Mouse (Mus musculus): ENCODE data around the gene Syne3. TPM values are rescaled to one million over a fixed set of nuclear protein-coding genes. Genes with fewer than 3 reads are reported as not detected.
A peak's percentile ranks its signal among the peaks of the same experiment; 100 is the strongest.

Syne3 gene
- total RNA-seq, 1 experiment, result 1.5 TPM

DNA sequence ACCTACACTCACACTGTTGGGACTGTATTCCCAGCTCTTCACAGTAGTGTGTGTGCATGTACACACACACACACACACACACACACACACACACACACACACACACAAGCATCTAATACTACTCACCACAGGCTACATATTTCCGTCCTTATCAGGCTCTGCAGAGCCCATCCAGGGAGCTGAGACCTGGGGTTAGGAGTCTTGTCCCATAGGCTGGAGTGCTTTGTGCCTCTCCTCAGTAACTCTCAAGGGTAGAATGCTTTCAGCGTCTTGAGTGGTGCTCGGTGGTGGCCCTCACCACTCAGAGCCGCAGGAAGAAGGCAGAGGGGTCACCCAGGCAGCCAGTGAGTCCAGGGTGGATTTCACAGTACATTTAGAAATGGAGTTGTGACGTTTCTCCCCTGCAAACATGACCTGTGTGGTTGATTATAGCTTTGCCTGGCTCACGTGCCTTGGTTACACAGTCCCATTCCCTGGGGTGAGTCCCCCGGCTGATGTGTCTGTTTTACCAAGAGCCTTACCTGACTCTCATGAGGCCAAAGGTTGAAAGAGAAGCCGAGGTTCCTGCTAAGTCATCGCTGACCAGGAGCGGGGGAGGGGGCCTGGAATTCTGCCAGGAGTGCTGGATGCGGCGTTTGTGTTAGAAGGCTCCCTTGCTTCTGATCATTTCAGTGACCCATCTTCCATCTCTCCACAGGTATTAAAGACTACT, 30.1 kb upstream of the Syne3 start:
- in situ Hi-C loops (cut with MboI; ENCODE audit: low sequenced_read_pairs in 2 of 2, unreplicated experiment in 2 of 2), result no loop called here
- DNase-seq (ENCODE audit: low read depth, low spot score), result no peak
- Histone ChIP-seq H3K9ac (ENCODE audit: insufficient read depth, low read depth, low read length, poor library complexity, severe bottlenecking) (peak overlapping the region; percentile 33; the same call in 1 of the 2 replicates), H3K4me1 (ENCODE audit: control insufficient read depth in 2 of 2, insufficient read depth in 2 of 2, low read length in 2 of 2, poor library complexity in 1 of 2) (peaks cover 0 to 24% of the 10 kb centered on the region in 2 experiments; a peak in 1 of 4 replicates), H3K9me3 (ENCODE audit: control insufficient read depth, insufficient read depth, low read depth, low read length) (no peaks in the 10 kb centered on the region), H3K36me3 (ENCODE audit: control insufficient read depth, insufficient read depth, low read length, poor library complexity, severe bottlenecking) (peaks cover 16% of the 10 kb centered on the region), H3K4me3 (ENCODE audit: insufficient read depth in 1 of 2, low read depth in 1 of 2, low read length in 2 of 2, poor library complexity in 1 of 2, severe bottlenecking in 1 of 2) (no peak overlapping the region), H3K27ac (ENCODE audit: insufficient read depth, low read depth, low read length, poor library complexity, severe bottlenecking) (peak overlapping the region; percentile 23; the same call in 1 of the 2 replicates)
- TF ChIP-seq CHD2 (IDR thresholded peaks at IDR 0.05; ENCODE audit: low read depth, low read length) (no peak), HCFC1 (IDR thresholded peaks at IDR 0.05; ENCODE audit: borderline replicate concordance, insufficient read depth, low read length) (no peak), MAFK (IDR thresholded peaks at IDR 0.05; ENCODE audit: insufficient read depth, low read depth, low read length) (0 out of 2 replicates have a peak, but pooled peaks have one; percentile 36)

DNA sequence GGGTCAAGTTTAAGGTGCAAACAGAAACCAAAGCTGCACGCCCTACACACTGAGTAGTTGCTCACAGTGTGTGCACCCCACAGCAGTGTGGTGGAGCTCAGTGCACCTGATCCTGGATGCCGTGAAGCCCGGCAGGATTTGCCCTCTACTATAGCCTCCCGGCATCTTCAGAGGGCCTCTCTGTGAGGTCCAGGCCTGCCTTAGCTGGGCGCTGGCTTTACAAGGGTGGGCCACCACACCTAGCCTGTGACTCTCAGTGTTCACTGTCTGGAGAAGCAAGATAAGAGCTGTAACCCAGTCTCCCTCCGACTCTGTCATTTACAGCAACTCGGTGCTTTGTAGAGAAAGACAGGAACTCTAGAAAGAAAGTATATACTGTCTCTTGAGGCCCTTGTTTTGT, 29.3 kb upstream of the Syne3 start:
- H3K4me1 ChIP-seq (ENCODE audit: control insufficient read depth in 2 of 2, insufficient read depth in 2 of 2, low read length in 2 of 2, poor library complexity in 1 of 2), result peaks cover 0 to 27% of the 10 kb centered on the region in 2 experiments; a peak in 1 of 4 replicates
- no peak for DNase-seq (ENCODE audit: low read depth, low spot score)
- H3K9me3 ChIP-seq (ENCODE audit: control insufficient read depth, insufficient read depth, low read depth, low read length), result no peaks in the 10 kb centered on the region
- peaks cover 16% of the 10 kb centered on the region for H3K36me3 ChIP-seq (ENCODE audit: control insufficient read depth, insufficient read depth, low read length, poor library complexity, severe bottlenecking)
- no peak overlapping the region for H3K9ac ChIP-seq (ENCODE audit: insufficient read depth, low read depth, low read length, poor library complexity, severe bottlenecking)
- in situ Hi-C loops (cut with MboI; ENCODE audit: low sequenced_read_pairs in 2 of 2, unreplicated experiment in 2 of 2), result no loop called here
- TF ChIP-seq CHD2 (IDR thresholded peaks at IDR 0.05; ENCODE audit: low read depth, low read length), result no peak
- no peak for TF ChIP-seq HCFC1 (IDR thresholded peaks at IDR 0.05; ENCODE audit: borderline replicate concordance, insufficient read depth, low read length)
- TF ChIP-seq ZC3H11A (IDR thresholded peaks at IDR 0.05; ENCODE audit: borderline replicate concordance, low read depth, low read length), result no peak
- no peak overlapping the region; the same call in 1 of the 2 replicates for H3K27ac ChIP-seq (ENCODE audit: insufficient read depth, low read depth, low read length, poor library complexity, severe bottlenecking)
- H3K4me3 ChIP-seq (ENCODE audit: insufficient read depth in 1 of 2, low read depth in 1 of 2, low read length in 2 of 2, poor library complexity in 1 of 2, severe bottlenecking in 1 of 2), result no peak overlapping the region

DNA sequence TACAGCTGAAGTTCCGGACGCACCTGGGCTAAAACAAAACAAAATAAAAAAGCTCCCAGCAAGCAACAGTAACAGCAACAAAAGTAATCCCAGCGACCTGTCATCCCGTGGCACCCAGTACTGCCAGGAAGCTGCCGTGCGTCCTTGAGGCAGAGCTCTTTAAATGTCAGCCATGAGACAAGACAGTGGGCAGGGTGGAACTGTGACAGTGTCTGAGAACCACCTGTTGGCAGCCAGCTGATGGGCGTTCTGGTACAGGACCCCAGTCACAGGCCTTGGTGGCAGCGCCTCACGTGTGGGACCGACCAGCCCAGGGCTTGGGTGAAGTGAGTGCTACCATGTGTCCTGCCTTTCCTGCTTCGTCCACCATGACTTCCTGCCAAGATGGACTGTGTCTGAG, 28.6 kb upstream of the Syne3 start:
- no peak overlapping the region for H3K4me3 ChIP-seq (ENCODE audit: insufficient read depth in 1 of 2, low read depth in 1 of 2, low read length in 2 of 2, poor library complexity in 1 of 2, severe bottlenecking in 1 of 2)
- no peak overlapping the region for H3K9ac ChIP-seq (ENCODE audit: insufficient read depth, low read depth, low read length, poor library complexity, severe bottlenecking)

DNA sequence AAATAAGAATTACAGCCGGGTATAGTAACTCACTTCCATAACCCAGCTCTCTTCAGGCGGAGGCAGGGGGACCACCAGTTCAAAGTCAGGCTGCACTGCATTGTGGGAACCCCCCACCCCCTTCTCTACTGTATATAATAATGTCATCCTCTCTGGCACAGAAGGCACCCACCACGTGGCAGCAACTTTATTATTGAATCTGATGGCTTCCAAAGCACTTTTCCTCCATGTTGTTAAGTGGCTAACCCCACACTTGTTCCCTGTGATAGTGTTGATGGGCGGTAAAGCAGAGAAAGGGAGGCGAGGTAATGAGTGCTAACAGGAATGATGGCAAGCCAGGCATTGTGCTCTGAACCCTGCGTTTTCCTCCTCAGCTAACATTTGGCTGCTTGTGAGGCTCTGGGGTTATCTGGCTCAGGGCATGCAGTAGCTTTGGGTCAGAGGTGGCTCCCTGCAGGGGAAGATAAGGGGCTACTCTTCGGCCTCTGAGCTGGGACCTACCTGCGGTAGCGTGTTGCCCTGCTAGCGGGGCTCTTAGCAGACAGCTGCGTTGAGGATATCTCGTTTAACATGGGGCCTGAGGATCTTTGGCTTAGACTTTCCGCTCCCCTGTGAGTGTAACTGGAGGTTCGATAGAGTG, 24.6 kb upstream of the Syne3 start:
- DNase-seq (ENCODE audit: low read depth, low spot score), result no peak
- no peak for TF ChIP-seq MAFK (IDR thresholded peaks at IDR 0.05; ENCODE audit: insufficient read depth, low read depth, low read length)
- no peak for TF ChIP-seq ZC3H11A (IDR thresholded peaks at IDR 0.05; ENCODE audit: borderline replicate concordance, low read depth, low read length)
- TF ChIP-seq HCFC1 (IDR thresholded peaks at IDR 0.05; ENCODE audit: borderline replicate concordance, insufficient read depth, low read length), result no peak
- no peak for TF ChIP-seq CHD2 (IDR thresholded peaks at IDR 0.05; ENCODE audit: low read depth, low read length)
- no peak for TF ChIP-seq ZNF384 (IDR thresholded peaks at IDR 0.05; ENCODE audit: low read depth, low read length)
- no peak overlapping the region for H3K9ac ChIP-seq (ENCODE audit: insufficient read depth, low read depth, low read length, poor library complexity, severe bottlenecking)
- H3K9me3 ChIP-seq (ENCODE audit: control insufficient read depth, insufficient read depth, low read depth, low read length), result no peaks in the 10 kb centered on the region
- H3K36me3 ChIP-seq (ENCODE audit: control insufficient read depth, insufficient read depth, low read length, poor library complexity, severe bottlenecking), result peaks cover 15% of the 10 kb centered on the region; the same call in 1 of the 2 replicates
- peaks cover 0 to 19% of the 10 kb centered on the region in 2 experiments; a peak in 1 of 4 replicates for H3K4me1 ChIP-seq (ENCODE audit: control insufficient read depth in 2 of 2, insufficient read depth in 2 of 2, low read length in 2 of 2, poor library complexity in 1 of 2)
- peak overlapping the region in 1 of 2 experiments; percentile 65; a peak in 1 of 4 replicates for H3K4me3 ChIP-seq (ENCODE audit: insufficient read depth in 1 of 2, low read depth in 1 of 2, low read length in 2 of 2, poor library complexity in 1 of 2, severe bottlenecking in 1 of 2)
- H3K27ac ChIP-seq (ENCODE audit: insufficient read depth, low read depth, low read length, poor library complexity, severe bottlenecking), result no peak overlapping the region
- in situ Hi-C loops (cut with MboI; ENCODE audit: low sequenced_read_pairs in 2 of 2, unreplicated experiment in 2 of 2), result no loop called here

More for the DNA sequence above, 28.6 kb upstream of the Syne3 start:
- Histone ChIP-seq H3K9me3 (ENCODE audit: control insufficient read depth, insufficient read depth, low read depth, low read length) (no peaks in the 10 kb centered on the region), H3K4me1 (ENCODE audit: control insufficient read depth in 2 of 2, insufficient read depth in 2 of 2, low read length in 2 of 2, poor library complexity in 1 of 2) (peaks cover 0 to 30% of the 10 kb centered on the region in 2 experiments; a peak in 1 of 4 replicates), H3K36me3 (ENCODE audit: control insufficient read depth, insufficient read depth, low read length, poor library complexity, severe bottlenecking) (peaks cover 16% of the 10 kb centered on the region), H3K27ac (ENCODE audit: insufficient read depth, low read depth, low read length, poor library complexity, severe bottlenecking) (no peak overlapping the region)
- in situ Hi-C loops (cut with MboI; ENCODE audit: low sequenced_read_pairs in 2 of 2, unreplicated experiment in 2 of 2), result no loop called here
- TF ChIP-seq ZC3H11A (IDR thresholded peaks at IDR 0.05; ENCODE audit: borderline replicate concordance, low read depth, low read length) (no peak), CHD2 (IDR thresholded peaks at IDR 0.05; ENCODE audit: low read depth, low read length) (no peak), HCFC1 (IDR thresholded peaks at IDR 0.05; ENCODE audit: borderline replicate concordance, insufficient read depth, low read length) (no peak), MAFK (IDR thresholded peaks at IDR 0.05; ENCODE audit: insufficient read depth, low read depth, low read length) (no peak), ZNF384 (IDR thresholded peaks at IDR 0.05; ENCODE audit: low read depth, low read length) (no peak)
- DNase-seq (ENCODE audit: low read depth, low spot score), result no peak
